Mouse (Mus musculus) lung, embryonic 15.5 days (tissue): Measurements from ENCODE around the gene Ttc16. TPM values are rescaled to one million over a fixed set of nuclear protein-coding genes. Genes with fewer than 3 reads are reported as not detected.

Experiments used
- ATAC-seq: fragments of 200-750 bp; cut with Nextera tagmentation; 2 replicates; pipeline ENCODE4 v1.8.0; 2017; ENCODE audit warnings: moderate number of reproducible peaks, borderline replicate concordance; ENCODE audit not compliant: low FRiP score, low TSS enrichment; ENCODE audit errors: extremely low read depth
- H3K27ac ChIP-seq: fragments of 300-500 bp; sonication (generic); 2 replicates; pipeline ENCODE4 v1.5.1; 2015; ENCODE audit warnings: moderate library complexity, mild to moderate bottlenecking, inconsistent platforms
- H3K27me3 ChIP-seq: fragments of 300-500 bp; sonication (generic); 2 replicates; pipeline ENCODE4 v1.6.1; 2015; ENCODE audit warnings: inconsistent platforms
- H3K36me3 ChIP-seq: fragments of 300-500 bp; sonication (generic); 2 replicates; pipeline ENCODE4 v1.6.1; 2015; ENCODE audit warnings: inconsistent platforms
- H3K4me1 ChIP-seq: fragments of 300-500 bp; sonication (generic); 2 replicates; pipeline ENCODE4 v1.6.1; 2015; ENCODE audit warnings: inconsistent platforms
- H3K4me2 ChIP-seq: fragments of 300-500 bp; sonication (generic); 2 replicates; pipeline ENCODE4 v1.6.1; 2015; ENCODE audit warnings: inconsistent platforms, mild to moderate bottlenecking, moderate library complexity
- H3K4me3 ChIP-seq: fragments of 300-500 bp; sonication (generic); 2 replicates; pipeline ENCODE4 v1.5.1; 2015; ENCODE audit warnings: mild to moderate bottlenecking, inconsistent platforms
- H3K9ac ChIP-seq: fragments of 300-500 bp; sonication (generic); 2 replicates; pipeline ENCODE4 v1.6.1; 2015; ENCODE audit warnings: inconsistent platforms
- H3K9me3 ChIP-seq: fragments of 300-500 bp; sonication (generic); 2 replicates; pipeline ENCODE4 v1.6.1; 2016; ENCODE audit warnings: inconsistent platforms
- WGBS: fragments of 180-500 bp; shearing (Covaris S2); methylation state at CpG from one replicate; pipeline ENCODE4 v1.1.7; 2015; 5-methylcytosine and 5-hydroxymethylcytosine counted together
- polyA plus RNA-seq: library from polyadenylated mRNA; unstranded; fragments of >200 nt; fragmentation: Nextera tagmentation; extraction: Ambion mirVana; gene quantifications from 2 replicates; pipeline ENCODE4 v1.2.1, GENCODE M21; 2015

The Ttc16 gene
- polyA plus RNA-seq, 1 experiment from 2014 or later: 0.69 TPM

DNA sequence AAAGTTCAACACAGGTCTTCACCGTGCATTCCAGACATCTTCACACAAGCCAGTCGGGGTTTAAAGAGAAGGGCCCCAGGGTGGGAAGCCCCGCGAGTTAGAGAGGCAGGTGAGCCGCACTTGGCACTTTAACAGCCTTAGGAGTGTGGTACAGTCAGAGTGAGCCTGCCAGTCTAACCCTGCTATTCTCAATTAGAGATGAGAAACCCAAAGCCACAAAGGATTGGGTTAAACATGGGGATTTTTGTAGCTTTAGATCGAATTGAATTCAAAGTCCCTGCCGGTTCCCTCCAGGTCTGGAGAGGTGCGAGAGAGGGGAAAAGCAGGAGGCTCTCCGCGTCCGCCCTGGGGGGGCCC, 34.5 kb downstream of the Ttc16 start, which contains the start of gene 6330409D20Rik:
6330409D20Rik (minus strand) TSS at position 101 of the 357 bp plus-strand sequence.
- Histone ChIP-seq H3K4me3 (peak within 1 kb of the TSS; percentile 42), H3K36me3 (peaks cover 6% of the 10 kb centered on the region; the same call in 1 of the 2 replicates), H3K9me3 (no peaks in the 10 kb centered on the region), H3K27ac (no peak within 1 kb of the TSS), H3K27me3 (peaks cover 31% of the 10 kb centered on the region), H3K9ac (peak within 1 kb of the TSS; percentile 32; the same call in 1 of the 2 replicates), H3K4me1 (peaks cover 20% of the 10 kb centered on the region), H3K4me2 (peak within 1 kb of the TSS; percentile 77)
- WGBS: 9% methylated on average over 11 of the region's 11 CpGs
- no peak for ATAC-seq

DNA sequence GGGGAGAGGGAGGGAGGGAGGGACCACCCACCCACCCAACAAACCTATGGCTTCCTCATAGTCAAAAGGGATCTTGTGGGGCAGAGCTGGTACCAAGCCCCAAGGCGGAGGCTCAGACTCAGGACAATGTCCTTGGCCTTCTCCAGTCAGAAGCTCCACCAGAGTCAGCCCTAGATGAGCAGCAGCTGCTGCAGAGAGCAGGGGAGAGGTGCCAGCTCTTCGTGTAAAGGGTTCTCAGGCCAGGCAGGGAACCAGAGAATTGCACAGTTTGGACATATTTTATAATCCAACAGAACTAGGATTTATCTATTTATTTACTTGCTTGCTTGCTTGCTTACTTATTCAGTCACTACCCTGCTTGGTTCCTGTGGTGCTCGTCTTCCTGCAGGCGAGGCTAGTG, 36.1 kb downstream of the Ttc16 start:
- WGBS: 70% methylated on average over 4 of the region's 4 CpGs
- no peak for ATAC-seq
- Histone ChIP-seq H3K9me3 (no peaks in the 10 kb centered on the region), H3K4me3 (no peak overlapping the region), H3K4me2 (no peak overlapping the region), H3K27me3 (peaks cover 31% of the 10 kb centered on the region), H3K36me3 (no peaks in the 10 kb centered on the region), H3K27ac (no peak overlapping the region), H3K4me1 (peaks cover 29% of the 10 kb centered on the region), H3K9ac (no peak overlapping the region)

DNA sequence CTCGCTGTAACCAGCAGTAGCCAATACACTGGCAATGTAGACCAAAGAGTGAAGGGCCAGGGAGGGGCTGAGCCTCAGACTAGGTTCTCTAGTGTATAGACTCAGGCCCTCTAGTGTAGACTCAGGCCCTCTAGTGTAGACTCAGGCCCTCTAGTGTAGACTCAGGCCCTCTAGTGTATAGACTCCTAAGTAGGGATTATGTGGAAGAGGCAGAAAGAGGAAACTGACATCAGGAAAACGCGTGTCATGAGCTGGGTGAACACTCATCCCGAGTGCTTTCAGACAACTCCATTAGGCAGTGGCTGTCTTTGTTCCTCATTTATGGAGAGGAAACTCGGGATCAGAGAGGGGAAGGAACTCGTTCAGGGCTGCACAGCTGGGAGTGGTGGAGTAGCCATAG, 38.4 kb downstream of the Ttc16 start:
- Histone ChIP-seq H3K9me3 (no peaks in the 10 kb centered on the region), H3K9ac (no peak overlapping the region), H3K4me1 (peaks cover 33% of the 10 kb centered on the region), H3K36me3 (no peaks in the 10 kb centered on the region), H3K27ac (no peak overlapping the region), H3K27me3 (peaks cover 20% of the 10 kb centered on the region), H3K4me3 (no peak overlapping the region), H3K4me2 (no peak overlapping the region)
- no peak for ATAC-seq
- 43% methylated on average over 6 of the region's 6 CpGs for WGBS

GRCm38 (mm10) chr2:32736306-32736829, 39.1 kb downstream of the Ttc16 start:
- Histone ChIP-seq H3K4me2 (no peak overlapping the region), H3K36me3 (no peaks in the 10 kb centered on the region), H3K4me3 (no peak overlapping the region), H3K27ac (0 out of 2 replicates have a peak overlapping the region, but pooled peaks have one; percentile 69), H3K9ac (no peak overlapping the region), H3K9me3 (no peaks in the 10 kb centered on the region), H3K4me1 (peaks cover 31% of the 10 kb centered on the region), H3K27me3 (peaks cover 14% of the 10 kb centered on the region)
- no peak for ATAC-seq
- 38% methylated on average over 3 of the region's 3 CpGs for WGBS

DNA sequence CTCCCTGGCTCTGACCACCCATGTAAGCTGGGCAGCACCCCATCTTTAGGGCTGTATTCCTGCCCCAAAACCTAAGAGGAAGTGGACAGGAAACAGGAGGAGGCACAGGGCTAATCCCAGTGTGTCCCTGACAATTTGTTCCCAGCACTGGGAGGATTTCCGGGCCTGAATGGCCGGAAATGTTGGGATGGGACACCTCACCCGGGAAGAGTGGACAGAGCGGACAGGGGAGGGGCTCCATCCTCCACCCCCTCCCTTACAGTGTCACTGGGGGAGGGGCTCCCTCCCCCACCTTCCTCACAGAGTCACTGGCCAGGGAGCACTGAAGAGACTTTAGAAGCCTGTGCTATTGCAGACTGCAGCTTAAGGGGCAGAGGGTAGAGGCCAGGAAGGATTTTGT, 40.5 kb downstream of the Ttc16 start:
- 36% methylated on average over 4 of the region's 4 CpGs for WGBS
- peaks cover 34% of the 10 kb centered on the region for H3K4me1 ChIP-seq

DNA sequence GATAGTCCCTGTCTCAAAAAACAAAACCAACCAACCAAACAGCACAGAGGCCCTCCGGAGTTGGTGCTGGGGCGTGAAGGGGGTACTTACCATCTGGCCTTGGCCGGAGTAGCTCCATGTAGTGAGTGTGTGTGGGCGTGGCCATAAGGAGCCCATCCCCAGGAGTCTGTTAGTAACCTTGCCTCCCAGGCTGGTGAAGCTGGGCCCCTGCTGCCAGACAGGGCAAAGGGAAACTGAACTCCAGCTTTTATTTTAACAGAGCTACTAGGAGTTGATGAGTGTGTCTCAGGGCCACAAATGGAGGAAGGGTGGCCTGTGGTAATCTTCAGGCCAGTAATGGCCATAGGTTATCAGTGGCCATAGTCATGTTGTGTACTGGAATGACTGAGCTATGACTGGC, 41.0 kb downstream of the Ttc16 start:
- WGBS: 31% methylated on average over 4 of the region's 4 CpGs
- 0 out of 2 replicates have a peak overlapping the region, but pooled peaks have one; percentile 28 for H3K4me2 ChIP-seq

More for the DNA sequence above, 40.5 kb downstream of the Ttc16 start:
- Histone ChIP-seq H3K36me3 (no peaks in the 10 kb centered on the region), H3K27ac (peak overlapping the region; percentile 69), H3K9ac (no peak overlapping the region), H3K27me3 (no peaks in the 10 kb centered on the region), H3K9me3 (no peaks in the 10 kb centered on the region), H3K4me2 (peak overlapping the region; percentile 28; the same call in 1 of the 2 replicates), H3K4me3 (no peak overlapping the region)
- peak; percentile 49 for ATAC-seq

GRCm38 (mm10) chr2:32732695-32733094, 42.7 kb downstream of the Ttc16 start:
- Histone ChIP-seq H3K4me1 (peaks cover 36% of the 10 kb centered on the region), H3K27me3 (no peaks in the 10 kb centered on the region), H3K9ac (no peak overlapping the region), H3K9me3 (no peaks in the 10 kb centered on the region), H3K4me2 (no peak overlapping the region), H3K27ac (no peak overlapping the region), H3K4me3 (no peak overlapping the region), H3K36me3 (no peaks in the 10 kb centered on the region)
- ATAC-seq: no peak
- WGBS: 70% methylated on average over 6 of the region's 6 CpGs

More for the DNA sequence above, 41.0 kb downstream of the Ttc16 start:
- Histone ChIP-seq H3K4me1 (peaks cover 34% of the 10 kb centered on the region), H3K4me3 (no peak overlapping the region), H3K9ac (no peak overlapping the region), H3K27me3 (no peaks in the 10 kb centered on the region), H3K36me3 (no peaks in the 10 kb centered on the region), H3K9me3 (no peaks in the 10 kb centered on the region), H3K27ac (peak overlapping the region; percentile 69)
- 0 out of 2 replicates have a peak, but pooled peaks have one; percentile 17 for ATAC-seq

DNA sequence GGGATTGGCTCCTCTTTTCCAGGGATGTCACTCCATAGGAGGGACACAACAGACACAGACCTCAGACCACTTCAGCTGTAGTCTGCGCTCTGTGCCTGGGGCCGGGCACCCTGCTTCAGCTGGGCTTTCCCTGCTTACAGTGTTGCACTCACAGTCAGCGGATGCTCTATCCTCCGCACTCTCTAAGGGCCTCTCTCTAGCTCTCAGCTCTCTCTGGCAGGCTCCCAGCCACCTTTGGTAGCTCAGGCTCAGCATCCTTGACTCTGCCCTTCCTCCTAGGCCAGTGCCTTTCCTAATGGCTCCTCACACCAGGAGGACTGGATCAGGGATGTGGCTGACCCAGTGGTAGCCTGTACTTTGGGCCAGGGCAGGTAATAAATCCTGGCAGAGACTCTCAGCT, 43.5 kb downstream of the Ttc16 start:
- Histone ChIP-seq H3K4me1 (peaks cover 42% of the 10 kb centered on the region), H3K27me3 (no peaks in the 10 kb centered on the region), H3K4me3 (no peak overlapping the region), H3K4me2 (peak overlapping the region; percentile 7; the same call in 1 of the 2 replicates), H3K36me3 (no peaks in the 10 kb centered on the region), H3K9me3 (no peaks in the 10 kb centered on the region), H3K27ac (peak overlapping the region; percentile 54), H3K9ac (no peak overlapping the region)
- ATAC-seq: no peak
- whole genome bisulfite sequencing: 59% methylated on average over 4 of the region's 4 CpGs

GRCm38 (mm10) chr2:32730854-32731253, 44.6 kb downstream of the Ttc16 start:
- no peaks in the 10 kb centered on the region for H3K27me3 ChIP-seq
- no peak overlapping the region for H3K9ac ChIP-seq
- WGBS: 14% methylated on average over 11 of the region's 11 CpGs
- H3K4me1 ChIP-seq: peaks cover 39% of the 10 kb centered on the region
- peak overlapping the region; percentile 54 for H3K27ac ChIP-seq
- peak overlapping the region; percentile 2; the same call in 1 of the 2 replicates for H3K4me3 ChIP-seq
- peak; percentile 16; the same call in 1 of the 2 replicates for ATAC-seq
- H3K36me3 ChIP-seq: no peaks in the 10 kb centered on the region
- no peaks in the 10 kb centered on the region for H3K9me3 ChIP-seq
- H3K4me2 ChIP-seq: peak overlapping the region; percentile 61

- peaks cover 40% of the 10 kb centered on the region for H3K4me1 ChIP-seq
- WGBS: 67% methylated on average over 4 of the region's 4 CpGs
Observed at GRCm38 (mm10) chr2:32729547-32729946, 45.9 kb downstream of the Ttc16 start.

GRCm38 (mm10) chr2:32728463-32728862, 47.0 kb downstream of the Ttc16 start:
- H3K4me1 ChIP-seq: peaks cover 36% of the 10 kb centered on the region
- H3K27ac ChIP-seq: peak overlapping the region; percentile 67
- peak overlapping the region; percentile 61 for H3K4me2 ChIP-seq
- peak overlapping the region; percentile 51 for H3K9ac ChIP-seq
- no peaks in the 10 kb centered on the region for H3K27me3 ChIP-seq
- ATAC-seq: no peak
- H3K9me3 ChIP-seq: no peaks in the 10 kb centered on the region
- WGBS: 37% methylated on average over 7 of the region's 7 CpGs
- H3K4me3 ChIP-seq: peak overlapping the region; percentile 47
- H3K36me3 ChIP-seq: no peaks in the 10 kb centered on the region

More at GRCm38 (mm10) chr2:32729547-32729946, 45.9 kb downstream of the Ttc16 start:
- no peak overlapping the region for H3K9ac ChIP-seq
- no peaks in the 10 kb centered on the region for H3K9me3 ChIP-seq
- H3K4me3 ChIP-seq: peak overlapping the region; percentile 47
- no peak for ATAC-seq
- peak overlapping the region; percentile 61 for H3K4me2 ChIP-seq
- no peaks in the 10 kb centered on the region for H3K36me3 ChIP-seq
- no peaks in the 10 kb centered on the region for H3K27me3 ChIP-seq
- peak overlapping the region; percentile 54; the same call in 1 of the 2 replicates for H3K27ac ChIP-seq

- ATAC-seq: peak; percentile 95
- Histone ChIP-seq H3K9ac (peak overlapping the region; percentile 51), H3K4me2 (peak overlapping the region; percentile 61), H3K9me3 (no peaks in the 10 kb centered on the region), H3K36me3 (no peaks in the 10 kb centered on the region), H3K27ac (peak overlapping the region; percentile 69), H3K27me3 (no peaks in the 10 kb centered on the region), H3K4me1 (peaks cover 36% of the 10 kb centered on the region), H3K4me3 (peak overlapping the region; percentile 47)
- under 1% methylated on average over 16 of the region's 16 CpGs for WGBS
Observed at GRCm38 (mm10) chr2:32727435-32727834, 48.0 kb downstream of the Ttc16 start.
